Comparison of ENCODE assay signal across 20 mouse cellular contexts in the genomic region with DNA sequence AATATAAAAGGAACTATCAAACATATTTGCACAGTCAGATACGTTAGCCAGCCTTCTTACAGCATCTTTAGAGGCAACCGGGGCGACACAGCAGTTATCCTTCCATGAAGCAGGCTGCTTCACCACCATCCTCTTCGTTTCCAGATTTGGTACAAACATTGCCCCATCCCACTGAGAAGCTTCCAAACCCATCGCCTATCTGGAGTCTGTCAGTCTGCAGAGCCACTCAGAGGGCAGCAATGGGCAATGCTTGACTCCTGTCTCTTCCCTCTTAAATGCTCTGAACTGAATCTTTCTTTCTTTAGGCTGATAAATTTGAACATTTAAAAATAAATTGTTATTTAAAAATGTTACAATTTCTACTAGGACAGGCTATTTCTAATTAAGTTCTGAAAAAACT. TPM values are rescaled to one million over a fixed set of nuclear protein-coding genes. Genes with fewer than 3 reads are reported as not detected.
"Had no signal": no experiment of that assay in that cellular context is flagged by ENCODE, and none has a peak within 500 bp of the region (broad histone marks: within the 10 kb centered on the region; RNA-seq: fewer than 3 reads in every experiment).

No protein-coding gene starts in this region.

- H3K27ac ChIP-seq: lung, embryonic 15.5 days; macrophage; midbrain, embryonic 12.5 days; neural tube, embryonic 12.5 days; stomach, embryonic 15.5 days; stomach, postnatal 0 days had no signal

- H3K9me3 ChIP-seq: lung, embryonic 15.5 days; megakaryocyte, embryonic 14.5 days; midbrain, embryonic 12.5 days; neural tube, embryonic 12.5 days; stomach, embryonic 15.5 days had no signal

- H3K27me3 ChIP-seq: lung, embryonic 15.5 days; midbrain, embryonic 12.5 days; neural tube, embryonic 12.5 days; stomach, embryonic 15.5 days had no signal

- DNase-seq: liver, postnatal 0 days; lung, adult 2 months; lung, postnatal 14 days; lung, postnatal 36 days; midbrain, embryonic 14.5 days; right cerebral cortex, postnatal 14 days; thymus, adult 2 months; thymus, postnatal 25 days; thymus, postnatal 4 days had no signal

- H3K4me3 ChIP-seq: lung, embryonic 15.5 days; megakaryocyte, embryonic 14.5 days; neural tube, embryonic 12.5 days; stomach, embryonic 15.5 days had no signal

- H3K9ac ChIP-seq: liver, postnatal 0 days; lung, embryonic 15.5 days; stomach, embryonic 15.5 days had no signal

- H3K4me2 ChIP-seq: lung, embryonic 15.5 days; stomach, embryonic 15.5 days had no signal

- ATAC-seq: lung, postnatal 0 days had no signal

- H3K4me1 ChIP-seq: lung, embryonic 15.5 days; stomach, embryonic 15.5 days had no signal

RNA-seq across cellular contexts. Expression of a gene that starts 15.9 kb away (rescaled TPM):
- total RNA-seq: megakaryocyte progenitor cell, adult 5-6 weeks; neutrophil, adult 5-6 weeks had no signal
- polyA plus RNA-seq: liver, postnatal 0 days; lung, postnatal 0 days; macrophage; spleen, adult 2 months had no signal
